Mouse (Mus musculus): ENCODE measurements around the gene Ccdc71. TPM values are rescaled to one million over a fixed set of nuclear protein-coding genes. Genes with fewer than 3 reads are reported as not detected.

Gene Ccdc71
- polyA plus RNA-seq, 1 experiment from 2014 or later: 55.7 TPM

- peaks cover 14% of the 10 kb centered on the region; the same call in 1 of the 2 replicates for H3K4me1 ChIP-seq (ENCODE audit: control insufficient read depth, insufficient read depth, low read length)
- H3K4me3 ChIP-seq (replicated peaks; ENCODE audit: low read length): no peak overlapping the region
- ATAC-seq (ENCODE audit: insufficient read depth, low FRiP score): no peak
- no peak overlapping the region for H3K27ac ChIP-seq (ENCODE audit: low read length)
- 89% methylated on average over 19 of the region's 19 CpGs for WGBS
- no peaks in the 10 kb centered on the region for H3K9me3 ChIP-seq (replicated peaks; ENCODE audit: control insufficient read depth, low read length)
- no peaks in the 10 kb centered on the region for H3K27me3 ChIP-seq (ENCODE audit: control insufficient read depth, insufficient read depth, low read length)
- H3K36me3 ChIP-seq (ENCODE audit: control insufficient read depth, insufficient read depth, low read length): peaks cover 29% of the 10 kb centered on the region; the same call in 1 of the 2 replicates
- peak overlapping the region; percentile 10; the same call in 1 of the 2 replicates for H3K9ac ChIP-seq (ENCODE audit: low read length)
- no peak overlapping the region for H3K4me2 ChIP-seq (ENCODE audit: low read depth, low read length)
These were observed 21.3 kb downstream of the Ccdc71 start for GRCm38 (mm10) chr9:108481520-108482210.

GRCm38 (mm10) chr9:108483051-108483790 is 22.9 kb downstream of the Ccdc71 start:
- Histone ChIP-seq H3K4me2 (ENCODE audit: low read depth, low read length) (no peak overlapping the region), H3K27ac (ENCODE audit: low read length) (no peak overlapping the region), H3K9ac (ENCODE audit: low read length) (no peak overlapping the region), H3K9me3 (replicated peaks; ENCODE audit: control insufficient read depth, low read length) (no peaks in the 10 kb centered on the region), H3K27me3 (ENCODE audit: control insufficient read depth, insufficient read depth, low read length) (no peaks in the 10 kb centered on the region), H3K36me3 (ENCODE audit: control insufficient read depth, insufficient read depth, low read length) (peaks cover 36% of the 10 kb centered on the region), H3K4me1 (ENCODE audit: control insufficient read depth, insufficient read depth, low read length) (peaks cover 14% of the 10 kb centered on the region; the same call in 1 of the 2 replicates), H3K4me3 (replicated peaks; ENCODE audit: low read length) (no peak overlapping the region)
- WGBS: 95% methylated on average over 18 of the region's 18 CpGs
- no peak for ATAC-seq (ENCODE audit: insufficient read depth, low FRiP score)

GRCm38 (mm10) chr9:108484021-108484420 is 23.7 kb downstream of the Ccdc71 start:
- no peak for ATAC-seq (ENCODE audit: insufficient read depth, low FRiP score)
- Histone ChIP-seq H3K36me3 (ENCODE audit: control insufficient read depth, insufficient read depth, low read length) (peaks cover 42% of the 10 kb centered on the region), H3K27me3 (ENCODE audit: control insufficient read depth, insufficient read depth, low read length) (no peaks in the 10 kb centered on the region), H3K4me3 (replicated peaks; ENCODE audit: low read length) (no peak overlapping the region), H3K9ac (ENCODE audit: low read length) (no peak overlapping the region), H3K4me1 (ENCODE audit: control insufficient read depth, insufficient read depth, low read length) (peaks cover 13% of the 10 kb centered on the region; the same call in 1 of the 2 replicates), H3K27ac (ENCODE audit: low read length) (no peak overlapping the region), H3K9me3 (replicated peaks; ENCODE audit: control insufficient read depth, low read length) (no peaks in the 10 kb centered on the region), H3K4me2 (ENCODE audit: low read depth, low read length) (no peak overlapping the region)
- 92% methylated on average over 15 of the region's 15 CpGs for WGBS

- Histone ChIP-seq H3K27me3 (ENCODE audit: control insufficient read depth, insufficient read depth, low read length) (no peaks in the 10 kb centered on the region), H3K4me1 (ENCODE audit: control insufficient read depth, insufficient read depth, low read length) (peaks cover 8% of the 10 kb centered on the region), H3K4me2 (ENCODE audit: low read depth, low read length) (no peak overlapping the region), H3K9ac (ENCODE audit: low read length) (no peak overlapping the region), H3K9me3 (replicated peaks; ENCODE audit: control insufficient read depth, low read length) (no peaks in the 10 kb centered on the region), H3K27ac (ENCODE audit: low read length) (no peak overlapping the region), H3K4me3 (replicated peaks; ENCODE audit: low read length) (no peak overlapping the region), H3K36me3 (ENCODE audit: control insufficient read depth, insufficient read depth, low read length) (peaks cover 42% of the 10 kb centered on the region)
- no peak for ATAC-seq (ENCODE audit: insufficient read depth, low FRiP score)
- WGBS: 90% methylated on average over 19 of the region's 19 CpGs
These were observed 25.1 kb downstream of the Ccdc71 start for GRCm38 (mm10) chr9:108485301-108485875.

GRCm38 (mm10) chr9:108486973-108487530 is 26.7 kb downstream of the Ccdc71 start:
- Histone ChIP-seq H3K4me1 (ENCODE audit: control insufficient read depth, insufficient read depth, low read length) (peaks cover 14% of the 10 kb centered on the region), H3K27me3 (ENCODE audit: control insufficient read depth, insufficient read depth, low read length) (no peaks in the 10 kb centered on the region), H3K9me3 (replicated peaks; ENCODE audit: control insufficient read depth, low read length) (no peaks in the 10 kb centered on the region), H3K4me2 (ENCODE audit: low read depth, low read length) (no peak overlapping the region), H3K9ac (ENCODE audit: low read length) (no peak overlapping the region), H3K27ac (ENCODE audit: low read length) (no peak overlapping the region), H3K4me3 (replicated peaks; ENCODE audit: low read length) (no peak overlapping the region), H3K36me3 (ENCODE audit: control insufficient read depth, insufficient read depth, low read length) (peaks cover 42% of the 10 kb centered on the region)
- 91% methylated on average over 8 of the region's 8 CpGs for WGBS
- no peak for ATAC-seq (ENCODE audit: insufficient read depth, low FRiP score)

GRCm38 (mm10) chr9:108488403-108488802 is 28.1 kb downstream of the Ccdc71 start:
- H3K4me1 ChIP-seq (ENCODE audit: control insufficient read depth, insufficient read depth, low read length): peaks cover 18% of the 10 kb centered on the region
- H3K36me3 ChIP-seq (ENCODE audit: control insufficient read depth, insufficient read depth, low read length): peaks cover 50% of the 10 kb centered on the region
- H3K27me3 ChIP-seq (ENCODE audit: control insufficient read depth, insufficient read depth, low read length): no peaks in the 10 kb centered on the region
- no peaks in the 10 kb centered on the region for H3K9me3 ChIP-seq (replicated peaks; ENCODE audit: control insufficient read depth, low read length)
- no peak overlapping the region for H3K27ac ChIP-seq (ENCODE audit: low read length)
- ATAC-seq (ENCODE audit: insufficient read depth, low FRiP score): no peak
- no peak overlapping the region for H3K4me3 ChIP-seq (replicated peaks; ENCODE audit: low read length)
- no peak overlapping the region for H3K9ac ChIP-seq (ENCODE audit: low read length)
- 95% methylated on average over 17 of the region's 17 CpGs for WGBS
- no peak overlapping the region for H3K4me2 ChIP-seq (ENCODE audit: low read depth, low read length)

- H3K27me3 ChIP-seq (ENCODE audit: control insufficient read depth, insufficient read depth, low read length): no peaks in the 10 kb centered on the region
- 95% methylated on average over 20 of the region's 20 CpGs for WGBS
- ATAC-seq (ENCODE audit: insufficient read depth, low FRiP score): no peak
- H3K36me3 ChIP-seq (ENCODE audit: control insufficient read depth, insufficient read depth, low read length): peaks cover 51% of the 10 kb centered on the region
- H3K27ac ChIP-seq (ENCODE audit: low read length): peak overlapping the region; percentile 99; the same call in 1 of the 2 replicates
- peaks cover 18% of the 10 kb centered on the region for H3K4me1 ChIP-seq (ENCODE audit: control insufficient read depth, insufficient read depth, low read length)
- H3K9me3 ChIP-seq (replicated peaks; ENCODE audit: control insufficient read depth, low read length): no peaks in the 10 kb centered on the region
- H3K4me3 ChIP-seq (replicated peaks; ENCODE audit: low read length): no peak overlapping the region
- 0 out of 2 replicates have a peak overlapping the region, but pooled peaks have one; percentile 95 for H3K9ac ChIP-seq (ENCODE audit: low read length)
- H3K4me2 ChIP-seq (ENCODE audit: low read depth, low read length): no peak overlapping the region
These were observed 28.9 kb downstream of the Ccdc71 start for GRCm38 (mm10) chr9:108489215-108489614.

- WGBS: 57% methylated on average over 26 of the region's 26 CpGs
- ATAC-seq (ENCODE audit: insufficient read depth, low FRiP score): no peak
- peaks cover 18% of the 10 kb centered on the region for H3K4me1 ChIP-seq (ENCODE audit: control insufficient read depth, insufficient read depth, low read length)
- H3K4me2 ChIP-seq (ENCODE audit: low read depth, low read length): peak overlapping the region; percentile 75
- H3K27ac ChIP-seq (ENCODE audit: low read length): peak overlapping the region; percentile 99
- H3K4me3 ChIP-seq (replicated peaks; ENCODE audit: low read length): peak overlapping the region; percentile 97
- peak overlapping the region; percentile 95 for H3K9ac ChIP-seq (ENCODE audit: low read length)
- H3K27me3 ChIP-seq (ENCODE audit: control insufficient read depth, insufficient read depth, low read length): no peaks in the 10 kb centered on the region
- H3K36me3 ChIP-seq (ENCODE audit: control insufficient read depth, insufficient read depth, low read length): peaks cover 50% of the 10 kb centered on the region
- H3K9me3 ChIP-seq (replicated peaks; ENCODE audit: control insufficient read depth, low read length): no peaks in the 10 kb centered on the region
These were observed 29.6 kb downstream of the Ccdc71 start for GRCm38 (mm10) chr9:108489702-108490558.
